Mouse (Mus musculus) gastrocnemius, adult 18-20 months (tissue): ENCODE data around the gene Clcn2. TPM values are rescaled to one million over a fixed set of nuclear protein-coding genes. Genes with fewer than 3 reads are reported as not detected.
"Not testable (repeated sequence)": the region's sequence is repeated elsewhere in the genome, so short reads cannot be mapped to it uniquely, and the experiment has no call there.

ENCODE experiments used
- DNase-seq: peaks from one replicate; pipeline ENCODE4 v3.0.0; 2021; ENCODE audit warnings: low spot score
- total RNA-seq, 2 experiments: library from RNA; stranded (reverse); gene quantifications; 2 replicates each; pipeline ENCODE4 v1.2.3; 2021

Gene Clcn2
- total RNA-seq, 2 experiments from 2014 or later: 0.64 to 1.1 TPM

- not testable (repeated sequence) for DNase-seq
These were observed 49.5 kb downstream of the Clcn2 start, which contains the start of gene Eif4g1 for GRCm38 (mm10) chr16:20668013-20668412. TSS of gene Eif4g1 (plus strand) at chr16:20668313.

GRCm38 (mm10) chr16:20657661-20658060, 59.9 kb downstream of the Clcn2 start:
- no peak for DNase-seq

- DNase-seq: no peak
These were observed 64.2 kb downstream of the Clcn2 start for GRCm38 (mm10) chr16:20653315-20653714.

Other genes with a start within 250 kb of the Clcn2 start
- 10 to 100 TPM; 52.6 to 54.4 TPM for gene Eif2b5, start 218.9 kb downstream of the Clcn2 start, total RNA-seq
- gene Dvl3, start 200.8 kb downstream of the Clcn2 start, total RNA-seq: 10 to 100 TPM; 28.4 to 32.0 TPM
- 100 to 1,000 TPM; 121 to 146 TPM for gene Ap2m1, start 182.3 kb downstream of the Clcn2 start, total RNA-seq
- 10 to 100 TPM; 50.3 to 69.8 TPM for gene Abcf3, start 169.2 kb downstream of the Clcn2 start, total RNA-seq
- under 1 TPM in 1 of 2 experiments, not detected in 1; 0.07 TPM for gene Vwa5b2, start 128.3 kb downstream of the Clcn2 start, total RNA-seq
- gene Eef1akmt4, start 106.2 kb downstream of the Clcn2 start, total RNA-seq: 1 to 10 TPM; 3.7 to 4.1 TPM
- under 1 TPM; 0.11 to 0.17 TPM for gene Gm49333, start 106.1 kb downstream of the Clcn2 start, total RNA-seq
- 10 to 100 TPM; 12.7 to 13.7 TPM for gene Alg3, start 106.0 kb downstream of the Clcn2 start, total RNA-seq
- gene Camk2n2, start 96.5 kb downstream of the Clcn2 start, total RNA-seq: 1 to 10 TPM; 1.1 to 1.2 TPM
- gene Ece2, start 87.9 kb downstream of the Clcn2 start, total RNA-seq: under 1 TPM in 1 of 2 experiments, not detected in 1; 0.41 TPM
- gene Psmd2, start 66.1 kb downstream of the Clcn2 start, total RNA-seq: 100 to 1,000 TPM; 251 to 253 TPM
- gene Eif4g1, start 49.4 kb downstream of the Clcn2 start, total RNA-seq: 100 to 1,000 TPM; 426 to 438 TPM
- 10 to 100 TPM; 47.5 to 59.9 TPM for gene Fam131a, start 24.5 kb downstream of the Clcn2 start, total RNA-seq
- 1 to 10 TPM; 7.8 to 9.5 TPM for gene Polr2h, start 81 bp downstream of the Clcn2 start, total RNA-seq
- gene Chrd, start 15.4 kb upstream of the Clcn2 start, total RNA-seq: 1 to 10 TPM; 2.1 to 3.1 TPM
- 10 to 100 TPM in 1 of 2 experiments, 1 to 10 TPM in 1; 6.2 to 10.4 TPM for gene Thpo, start 16.8 kb upstream of the Clcn2 start, total RNA-seq